Mouse (Mus musculus): ENCODE results near the gene Gm9964. TPM values are rescaled to one million over a fixed set of nuclear protein-coding genes. Genes with fewer than 3 reads are reported as not detected.

The Gm9964 gene
- not detected in 2 replicates for polyA plus RNA-seq (2012)

- H3K36me3 ChIP-seq (ENCODE audit: control insufficient read depth), result no peaks in the 10 kb centered on the region
- no peak within 1 kb of the TSS for H3K4me3 ChIP-seq (replicated peaks)
- H3K9me3 ChIP-seq (ENCODE audit: control insufficient read depth, low read length), result no peaks in the 10 kb centered on the region
- TF ChIP-seq GATA1 (IDR thresholded peaks at IDR 0.05; ENCODE audit: low read length), result no peak
- TF ChIP-seq TAL1 (IDR thresholded peaks at IDR 0.05; ENCODE audit: low read length), result no peak
- H3K27me3 ChIP-seq (ENCODE audit: control insufficient read depth), result no peaks in the 10 kb centered on the region
- no peaks in the 10 kb centered on the region for H3K4me1 ChIP-seq (ENCODE audit: control insufficient read depth)
Measured at GRCm38 (mm10) chr11:79296856-79297491, at the start of gene Gm9964. Gene Gm9964, minus strand, starts transcription at chr11:79296906.

GRCm38 (mm10) chr11:79339808-79340781 lies 43.4 kb upstream of the Gm9964 start:
- Histone ChIP-seq H3K36me3 (ENCODE audit: control insufficient read depth) (no peaks in the 10 kb centered on the region; the same call in 1 of the 2 replicates), H3K4me3 (replicated peaks) (peak overlapping the region; percentile 84)

GRCm38 (mm10) chr11:79339234-79339807 lies 42.6 kb upstream of the Gm9964 start, which contains the start of gene Nf1:
Gene Nf1, plus strand, starts transcription at chr11:79339693.
- Histone ChIP-seq H3K9me3 (ENCODE audit: control insufficient read depth, low read length) (peaks cover 5% of the 10 kb centered on the region), H3K36me3 (ENCODE audit: control insufficient read depth) (no peaks in the 10 kb centered on the region; the same call in 1 of the 2 replicates), H3K4me3 (replicated peaks) (peak within 1 kb of the TSS; percentile 84), H3K4me1 (ENCODE audit: control insufficient read depth) (peaks cover 22% of the 10 kb centered on the region), H3K27me3 (ENCODE audit: control insufficient read depth) (no peaks in the 10 kb centered on the region)
- no peak for TF ChIP-seq TAL1 (IDR thresholded peaks at IDR 0.05; ENCODE audit: low read length)
- no peak for TF ChIP-seq GATA1 (IDR thresholded peaks at IDR 0.05; ENCODE audit: low read length)

More at GRCm38 (mm10) chr11:79339808-79340781, 43.4 kb upstream of the Gm9964 start:
- H3K4me1 ChIP-seq (ENCODE audit: control insufficient read depth), result peaks cover 22% of the 10 kb centered on the region
- TF ChIP-seq TAL1 (IDR thresholded peaks at IDR 0.05; ENCODE audit: low read length) (no peak), GATA1 (IDR thresholded peaks at IDR 0.05; ENCODE audit: low read length) (no peak)
- H3K27me3 ChIP-seq (ENCODE audit: control insufficient read depth), result no peaks in the 10 kb centered on the region
- H3K9me3 ChIP-seq (ENCODE audit: control insufficient read depth, low read length), result peaks cover 5% of the 10 kb centered on the region

- Histone ChIP-seq H3K27me3 (ENCODE audit: control insufficient read depth) (no peaks in the 10 kb centered on the region), H3K9me3 (ENCODE audit: control insufficient read depth, low read length) (peaks cover 5% of the 10 kb centered on the region), H3K36me3 (ENCODE audit: control insufficient read depth) (no peaks in the 10 kb centered on the region; the same call in 1 of the 2 replicates), H3K4me3 (replicated peaks) (peak overlapping the region; percentile 84), H3K4me1 (ENCODE audit: control insufficient read depth) (peaks cover 22% of the 10 kb centered on the region)
- TF ChIP-seq TAL1 (IDR thresholded peaks at IDR 0.05; ENCODE audit: low read length), result no peak
- no peak for TF ChIP-seq GATA1 (IDR thresholded peaks at IDR 0.05; ENCODE audit: low read length)
Measured at GRCm38 (mm10) chr11:79338621-79339020, 41.9 kb upstream of the Gm9964 start.

DNA sequence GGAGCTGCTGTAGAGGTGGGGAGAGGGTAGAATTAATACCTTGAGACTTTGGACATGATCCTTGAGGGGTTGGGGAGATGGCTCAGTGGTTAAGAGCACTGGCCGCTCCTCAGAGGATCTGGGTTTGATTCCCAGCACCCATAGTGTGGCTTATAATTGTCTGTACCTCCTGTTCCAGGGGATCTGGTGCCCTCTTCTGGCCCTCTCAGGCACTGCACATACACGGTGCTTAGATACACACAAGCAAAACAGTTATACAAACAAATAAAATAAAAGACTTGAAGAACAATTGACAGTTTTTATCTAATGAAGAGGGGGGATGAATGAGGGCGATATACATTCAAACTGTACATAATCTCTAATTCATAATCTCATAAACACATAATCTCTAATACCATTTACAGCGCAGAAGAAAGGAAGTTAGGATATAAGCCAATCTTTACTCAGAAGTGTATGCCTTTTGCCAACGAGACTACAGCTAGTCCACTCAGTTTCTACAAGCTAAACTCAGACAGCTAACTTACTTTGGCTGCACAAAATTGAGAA lies 40.1 kb upstream of the Gm9964 start:
- no peak overlapping the region for H3K4me3 ChIP-seq (replicated peaks)
- TF ChIP-seq TAL1 (IDR thresholded peaks at IDR 0.05; ENCODE audit: low read length) (no peak), GATA1 (IDR thresholded peaks at IDR 0.05; ENCODE audit: low read length) (no peak)
- H3K4me1 ChIP-seq (ENCODE audit: control insufficient read depth), result peaks cover 25% of the 10 kb centered on the region
- H3K36me3 ChIP-seq (ENCODE audit: control insufficient read depth), result no peaks in the 10 kb centered on the region
- H3K27me3 ChIP-seq (ENCODE audit: control insufficient read depth), result no peaks in the 10 kb centered on the region; the same call in 1 of the 2 replicates
- peaks cover 5% of the 10 kb centered on the region for H3K9me3 ChIP-seq (ENCODE audit: control insufficient read depth, low read length)

DNA sequence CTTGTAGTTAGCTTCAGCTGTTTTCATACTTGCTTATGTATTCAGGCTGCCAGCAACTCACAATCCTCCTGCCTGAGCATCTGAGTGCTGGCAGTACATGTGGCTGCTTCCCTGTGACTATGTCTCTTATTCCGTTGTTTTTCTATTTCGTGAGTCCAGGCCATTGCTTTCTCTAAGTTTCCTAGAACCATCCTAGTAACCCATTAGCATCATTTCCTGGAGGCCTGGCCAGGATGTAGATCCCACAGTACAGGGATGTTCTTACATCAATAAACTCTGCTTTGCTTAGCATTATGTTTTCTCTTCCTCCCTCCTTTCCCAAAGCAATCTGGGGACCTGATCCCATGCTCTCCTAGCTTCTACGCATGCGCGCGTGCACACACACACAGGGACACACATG lies 38.4 kb upstream of the Gm9964 start:
- no peaks in the 10 kb centered on the region; the same call in 1 of the 2 replicates for H3K27me3 ChIP-seq (ENCODE audit: control insufficient read depth)
- H3K4me1 ChIP-seq (ENCODE audit: control insufficient read depth), result peaks cover 16% of the 10 kb centered on the region
- H3K9me3 ChIP-seq (ENCODE audit: control insufficient read depth, low read length), result peaks cover 5% of the 10 kb centered on the region
- TF ChIP-seq GATA1 (IDR thresholded peaks at IDR 0.05; ENCODE audit: low read length) (no peak), TAL1 (IDR thresholded peaks at IDR 0.05; ENCODE audit: low read length) (no peak)
- H3K4me3 ChIP-seq (replicated peaks), result no peak overlapping the region
- no peaks in the 10 kb centered on the region for H3K36me3 ChIP-seq (ENCODE audit: control insufficient read depth)

- TF ChIP-seq TAL1 (IDR thresholded peaks at IDR 0.05; ENCODE audit: low read length) (no peak), GATA1 (IDR thresholded peaks at IDR 0.05; ENCODE audit: low read length) (no peak)
- Histone ChIP-seq H3K9me3 (ENCODE audit: control insufficient read depth, low read length) (no peaks in the 10 kb centered on the region), H3K36me3 (ENCODE audit: control insufficient read depth) (no peaks in the 10 kb centered on the region), H3K27me3 (ENCODE audit: control insufficient read depth) (no peaks in the 10 kb centered on the region; the same call in 1 of the 2 replicates), H3K4me3 (replicated peaks) (no peak overlapping the region), H3K4me1 (ENCODE audit: control insufficient read depth) (peaks cover 3% of the 10 kb centered on the region; the same call in 1 of the 2 replicates)
Measured at GRCm38 (mm10) chr11:79329585-79329984, 32.9 kb upstream of the Gm9964 start.

GRCm38 (mm10) chr11:79328060-79328459 lies 31.4 kb upstream of the Gm9964 start:
- Histone ChIP-seq H3K27me3 (ENCODE audit: control insufficient read depth) (no peaks in the 10 kb centered on the region; the same call in 1 of the 2 replicates), H3K4me3 (replicated peaks) (no peak overlapping the region), H3K36me3 (ENCODE audit: control insufficient read depth) (no peaks in the 10 kb centered on the region), H3K9me3 (ENCODE audit: control insufficient read depth, low read length) (no peaks in the 10 kb centered on the region), H3K4me1 (ENCODE audit: control insufficient read depth) (peaks cover 3% of the 10 kb centered on the region; the same call in 1 of the 2 replicates)
- no peak for TF ChIP-seq TAL1 (IDR thresholded peaks at IDR 0.05; ENCODE audit: low read length)
- TF ChIP-seq GATA1 (IDR thresholded peaks at IDR 0.05; ENCODE audit: low read length), result no peak
